Mouse (Mus musculus): ENCODE measurements at regions not wholly inside any gene's neighbourhood (a gene's known extent, or its start where the extent isn't known, plus 50 kb on each side); places are given as distances from the start of the nearest gene placed in this dataset.
"Not testable (repeated sequence)": the region's sequence is repeated elsewhere in the genome, so short reads cannot be mapped to it uniquely, and the experiment has no call there.

GRCm38 (mm10) chr13:107779591-107779990 lies 264.7 kb upstream of the Smim15 start:
- in situ Hi-C loops (cut with MboI, MseI) = no loop called here

GRCm38 (mm10) chr13:107774499-107774898 lies 269.7 kb upstream of the Smim15 start:
- in situ Hi-C loops (cut with MboI, MseI) = not testable (repeated sequence)

- in situ Hi-C loops (cut with MboI, MseI) = no loop called here
Observed at GRCm38 (mm10) chr13:107767262-107767624, 277.0 kb upstream of the Smim15 start.

- in situ Hi-C loops (cut with MboI, MseI) = no loop called here
Observed at GRCm38 (mm10) chr13:107766397-107767261, 277.6 kb upstream of the Smim15 start.

GRCm38 (mm10) chr13:107763911-107764310 lies 280.3 kb upstream of the Smim15 start:
- in situ Hi-C loops (cut with MboI, MseI) = no loop called here

- in situ Hi-C loops (cut with MboI, MseI) = no loop called here
Observed at GRCm38 (mm10) chr13:107760511-107760910, 283.7 kb upstream of the Smim15 start.

- in situ Hi-C loops (cut with MboI, MseI) = no loop called here
Observed at GRCm38 (mm10) chr13:107758327-107759095, 285.7 kb upstream of the Smim15 start.

- in situ Hi-C loops (cut with MboI, MseI) = no loop called here
Observed at GRCm38 (mm10) chr13:107752745-107753144, 291.5 kb upstream of the Smim15 start.

- in situ Hi-C loops (cut with MboI, MseI) = no loop called here
Observed at GRCm38 (mm10) chr13:107743464-107744218, 300.6 kb upstream of the Smim15 start.

GRCm38 (mm10) chr13:107736581-107736980 lies 307.7 kb upstream of the Smim15 start:
- in situ Hi-C loops (cut with MboI, MseI) = no loop called here

- in situ Hi-C loops (cut with MboI, MseI) = no loop called here
Observed at GRCm38 (mm10) chr13:107734161-107734905, 309.9 kb upstream of the Smim15 start.

- in situ Hi-C loops (cut with MboI, MseI) = no loop called here
Observed at GRCm38 (mm10) chr13:107730976-107731375, 313.3 kb upstream of the Smim15 start.

GRCm38 (mm10) chr13:107726491-107726890 lies 317.8 kb upstream of the Smim15 start:
- in situ Hi-C loops (cut with MboI, MseI) = no loop called here

- in situ Hi-C loops (cut with MboI, MseI) = no loop called here
Observed at GRCm38 (mm10) chr13:107721901-107722300, 322.3 kb upstream of the Smim15 start.

- in situ Hi-C loops (cut with MboI, MseI) = no loop called here
Observed at GRCm38 (mm10) chr13:107720874-107721574, 323.2 kb upstream of the Smim15 start.

GRCm38 (mm10) chr13:107718973-107719620 lies 325.1 kb upstream of the Smim15 start:
- in situ Hi-C loops (cut with MboI, MseI) = no loop called here

GRCm38 (mm10) chr13:107715616-107716015 lies 328.6 kb upstream of the Smim15 start:
- in situ Hi-C loops (cut with MboI, MseI) = no loop called here

GRCm38 (mm10) chr13:107714001-107714400 lies 330.2 kb upstream of the Smim15 start:
- in situ Hi-C loops (cut with MboI, MseI) = no loop called here

- in situ Hi-C loops (cut with MboI, MseI) = no loop called here
Observed at GRCm38 (mm10) chr13:107711341-107711994, 332.8 kb upstream of the Smim15 start.

GRCm38 (mm10) chr13:107710368-107710767 lies 333.9 kb upstream of the Smim15 start:
- in situ Hi-C loops (cut with MboI, MseI) = no loop called here

All from regulatory T cell (primary cell).